Mouse (Mus musculus) neural tube, embryonic 12.5 days (tissue): ENCODE measurements around the gene Lman2l. TPM values are rescaled to one million over a fixed set of nuclear protein-coding genes. Genes with fewer than 3 reads are reported as not detected.
A peak's percentile ranks its signal among the peaks of the same experiment; 100 is the strongest.

Experiments used
- ATAC-seq: fragments of 200-750 bp; cut with Nextera tagmentation; 2 replicates; pipeline ENCODE4 v1.8.0; 2017; ENCODE audit warnings: low read depth, mild to moderate bottlenecking, moderate TSS enrichment, moderate library complexity; ENCODE audit not compliant: low FRiP score
- H3K27ac ChIP-seq: fragments of 300-500 bp; sonication (generic); 2 replicates; pipeline ENCODE4 v1.5.1; 2016
- H3K27me3 ChIP-seq: fragments of 300-500 bp; sonication (generic); replicated peaks from 2 replicates; pipeline ENCODE4 v1.6.1; 2016; ENCODE audit warnings: mild to moderate bottlenecking
- H3K36me3 ChIP-seq: fragments of 300-500 bp; sonication (generic); 2 replicates; pipeline ENCODE4 v1.6.1; 2016; ENCODE audit warnings: mild to moderate bottlenecking
- H3K4me1 ChIP-seq: fragments of 300-500 bp; sonication (generic); 2 replicates; pipeline ENCODE4 v1.6.1; 2016
- H3K4me2 ChIP-seq: fragments of 300-500 bp; sonication (generic); replicated peaks from 2 replicates; pipeline ENCODE4 v1.6.1; 2016; ENCODE audit warnings: mild to moderate bottlenecking
- H3K4me3 ChIP-seq: fragments of 300-500 bp; sonication (generic); 2 replicates; pipeline ENCODE4 v1.5.1; 2016
- H3K9ac ChIP-seq: fragments of 300-500 bp; sonication (generic); 2 replicates; pipeline ENCODE4 v1.6.1; 2016; ENCODE audit warnings: mild to moderate bottlenecking
- H3K9me3 ChIP-seq: fragments of 300-500 bp; sonication (generic); 2 replicates; pipeline ENCODE4 v1.6.1; 2016; ENCODE audit warnings: mild to moderate bottlenecking
- WGBS: fragments of 180-500 bp; shearing (Covaris S2); methylation state at CpG from one replicate; pipeline ENCODE4 v1.1.7; 2016; 5-methylcytosine and 5-hydroxymethylcytosine counted together
- polyA plus RNA-seq: library from polyadenylated mRNA; unstranded; fragments of >200 nt; fragmentation: Nextera tagmentation; extraction: Ambion mirVana; gene quantifications from 2 replicates; pipeline ENCODE4 v1.2.1, GENCODE M21; 2016

Gene Lman2l
- polyA plus RNA-seq, 1 experiment from 2014 or later: 71.2 TPM

GRCm38 (mm10) chr1:36474646-36475045 is 29.6 kb upstream of the Lman2l start:
- peaks cover 47% of the 10 kb centered on the region for H3K4me1 ChIP-seq
- 70% methylated on average over 3 of the region's 3 CpGs for WGBS
- H3K9ac ChIP-seq: no peak overlapping the region
- peak overlapping the region; percentile 65 for H3K4me2 ChIP-seq
- H3K9me3 ChIP-seq: no peaks in the 10 kb centered on the region
- no peak for ATAC-seq
- H3K27ac ChIP-seq: no peak overlapping the region
- H3K27me3 ChIP-seq: 0 out of 2 replicates have a peak, but pooled peaks cover 5% of the 10 kb centered on the region
- H3K36me3 ChIP-seq: no peaks in the 10 kb centered on the region
- H3K4me3 ChIP-seq: no peak overlapping the region

DNA sequence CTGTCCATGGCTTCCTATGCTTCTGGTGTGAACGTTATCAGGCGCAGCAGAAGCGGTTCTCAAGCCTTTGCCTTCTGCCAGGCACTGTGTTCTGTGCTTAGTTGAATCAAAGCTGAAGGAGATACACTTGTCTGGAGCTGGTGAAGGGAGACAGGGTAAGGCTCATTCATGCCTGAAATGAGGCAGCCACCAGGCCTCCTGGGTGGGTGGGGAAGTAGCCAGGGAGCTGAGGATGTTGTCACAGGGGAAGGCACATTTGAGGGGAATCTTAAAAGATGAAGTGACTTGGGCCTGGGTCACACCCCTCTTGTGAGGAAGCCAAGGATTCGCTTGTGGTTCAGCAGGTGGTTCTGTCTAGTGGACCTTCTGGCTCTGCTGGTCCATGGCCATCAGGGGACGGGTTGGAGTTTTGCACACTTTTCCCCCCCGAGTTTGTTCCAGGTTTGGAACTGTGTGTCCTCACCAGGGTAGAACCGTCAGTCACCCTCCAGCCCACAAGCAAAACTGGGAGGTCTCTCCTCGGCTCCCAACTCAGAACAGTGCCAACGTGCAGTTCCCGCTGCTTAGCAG is 28.2 kb upstream of the Lman2l start:
- Histone ChIP-seq H3K27me3 (0 out of 2 replicates have a peak, but pooled peaks cover 5% of the 10 kb centered on the region), H3K9me3 (no peaks in the 10 kb centered on the region), H3K27ac (no peak overlapping the region), H3K4me3 (no peak overlapping the region), H3K9ac (no peak overlapping the region), H3K4me1 (peaks cover 47% of the 10 kb centered on the region), H3K4me2 (peak overlapping the region; percentile 65), H3K36me3 (no peaks in the 10 kb centered on the region)
- 82% methylated on average over 10 of the region's 10 CpGs for WGBS
- no peak for ATAC-seq

DNA sequence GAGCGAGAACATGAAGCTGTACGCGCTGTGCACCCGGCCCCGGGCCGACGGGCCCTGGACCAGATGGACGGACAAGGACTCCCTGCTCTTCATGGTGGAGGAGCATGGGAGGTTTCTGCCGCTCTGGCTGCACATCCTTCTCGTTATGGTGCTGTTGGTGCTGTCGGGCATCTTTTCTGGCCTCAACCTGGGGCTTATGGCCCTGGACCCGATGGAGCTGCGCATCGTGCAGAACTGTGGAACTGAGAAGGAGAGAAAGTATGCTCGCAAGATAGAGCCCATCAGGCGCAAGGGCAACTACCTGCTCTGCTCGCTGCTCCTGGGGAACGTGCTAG is 27.0 kb upstream of the Lman2l start:
- Histone ChIP-seq H3K4me3 (peak overlapping the region; percentile 60), H3K9me3 (no peaks in the 10 kb centered on the region), H3K36me3 (no peaks in the 10 kb centered on the region), H3K4me1 (peaks cover 47% of the 10 kb centered on the region), H3K4me2 (peak overlapping the region; percentile 65), H3K9ac (peak overlapping the region; percentile 64), H3K27ac (no peak overlapping the region), H3K27me3 (0 out of 2 replicates have a peak, but pooled peaks cover 5% of the 10 kb centered on the region)
- 19% methylated on average over 18 of the region's 18 CpGs for WGBS
- ATAC-seq: no peak; the same call in 1 of the 2 replicates

- Histone ChIP-seq H3K9me3 (no peaks in the 10 kb centered on the region), H3K27ac (0 out of 2 replicates have a peak within 1 kb of the TSS, but pooled peaks have one; percentile 42), H3K9ac (peak within 1 kb of the TSS; percentile 64), H3K4me2 (peak within 1 kb of the TSS; percentile 65), H3K36me3 (no peaks in the 10 kb centered on the region), H3K4me1 (peaks cover 47% of the 10 kb centered on the region), H3K27me3 (0 out of 2 replicates have a peak, but pooled peaks cover 5% of the 10 kb centered on the region), H3K4me3 (peak within 1 kb of the TSS; percentile 60)
- ATAC-seq: peak; percentile 89
- WGBS: under 1% methylated on average over 74 of the region's 98 CpGs
Measured at GRCm38 (mm10) chr1:36471181-36472105, 26.4 kb upstream of the Lman2l start, which contains the start of gene Cnnm4. TSS of gene Cnnm4 (plus strand) at chr1:36471620.

DNA sequence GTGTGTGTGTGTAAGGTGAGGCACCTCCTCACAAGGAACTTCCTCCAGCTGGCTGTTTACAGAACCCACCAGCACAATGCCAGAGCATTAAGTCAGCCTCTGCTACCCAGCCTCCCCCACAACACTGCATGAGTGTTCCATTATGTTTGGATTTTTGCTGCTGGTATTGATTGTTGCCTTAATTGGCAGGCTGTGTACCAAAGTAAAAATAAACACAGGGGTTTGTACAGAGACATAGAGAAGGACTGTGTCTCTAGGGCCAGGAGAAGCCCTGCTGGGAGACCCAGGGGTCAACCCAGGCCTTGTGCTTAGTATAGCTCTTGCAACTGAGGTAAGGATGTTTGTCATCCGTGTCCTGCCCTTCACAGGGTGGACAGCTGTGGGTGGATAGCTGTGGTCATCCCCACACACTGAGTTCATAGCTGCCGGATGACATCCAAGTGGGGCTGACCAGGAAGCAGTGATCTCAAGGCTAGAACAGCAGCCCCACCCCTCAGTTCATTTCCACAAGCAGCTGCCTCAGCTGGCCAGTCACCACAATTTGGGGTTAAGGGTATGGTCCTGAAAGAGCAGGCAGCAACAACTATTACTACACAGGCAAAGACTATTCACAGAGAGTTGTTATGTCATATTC is 24.9 kb upstream of the Lman2l start:
- 44% methylated on average over 2 of the region's 2 CpGs for WGBS
- peaks cover 33% of the 10 kb centered on the region for H3K4me1 ChIP-seq
- no peak for ATAC-seq

GRCm38 (mm10) chr1:36467446-36467845 is 22.4 kb upstream of the Lman2l start:
- no peak for ATAC-seq
- no peaks in the 10 kb centered on the region for H3K36me3 ChIP-seq
- no peak overlapping the region for H3K4me2 ChIP-seq
- peaks cover 8% of the 10 kb centered on the region for H3K4me1 ChIP-seq
- 59% methylated on average over 5 of the region's 5 CpGs for WGBS
- H3K4me3 ChIP-seq: no peak overlapping the region
- no peak overlapping the region for H3K27ac ChIP-seq
- 0 out of 2 replicates have a peak, but pooled peaks cover 5% of the 10 kb centered on the region for H3K27me3 ChIP-seq
- no peak overlapping the region for H3K9ac ChIP-seq
- H3K9me3 ChIP-seq: no peaks in the 10 kb centered on the region

More for the DNA sequence above, 24.9 kb upstream of the Lman2l start:
- Histone ChIP-seq H3K9ac (no peak overlapping the region), H3K36me3 (no peaks in the 10 kb centered on the region), H3K4me3 (no peak overlapping the region), H3K27ac (no peak overlapping the region), H3K27me3 (0 out of 2 replicates have a peak, but pooled peaks cover 5% of the 10 kb centered on the region), H3K9me3 (no peaks in the 10 kb centered on the region), H3K4me2 (no peak overlapping the region)

DNA sequence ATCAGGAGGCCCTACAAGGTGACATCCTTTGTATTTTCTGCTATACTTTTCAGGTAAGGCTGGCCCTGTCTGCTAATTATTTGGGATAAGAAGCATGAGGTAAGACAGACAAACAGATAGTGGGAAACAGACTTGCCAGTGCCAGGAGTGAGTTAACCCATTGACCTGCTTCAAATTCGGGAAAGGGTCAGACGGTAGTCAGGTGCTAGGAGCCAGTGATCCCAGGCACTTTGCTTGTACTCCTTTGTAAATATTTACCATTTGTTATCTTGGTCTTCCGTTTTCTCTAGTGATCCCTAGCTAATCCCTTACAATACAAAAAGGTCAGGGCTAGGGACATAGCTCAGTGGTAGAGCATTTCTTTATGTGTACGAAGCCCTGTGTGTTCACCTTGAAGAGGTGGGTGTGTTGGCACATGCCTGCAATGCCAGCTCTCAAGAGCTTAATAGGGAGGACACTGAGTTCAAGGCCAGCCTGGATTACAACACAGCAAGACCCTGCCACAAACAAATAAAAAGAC is 20.6 kb upstream of the Lman2l start:
- H3K9me3 ChIP-seq: no peaks in the 10 kb centered on the region
- H3K9ac ChIP-seq: no peak overlapping the region
- H3K27me3 ChIP-seq: 0 out of 2 replicates have a peak, but pooled peaks cover 5% of the 10 kb centered on the region
- ATAC-seq: no peak
- no peaks in the 10 kb centered on the region for H3K36me3 ChIP-seq
- H3K4me3 ChIP-seq: no peak overlapping the region
- no peak overlapping the region for H3K27ac ChIP-seq
- 78% methylated on average over 4 of the region's 4 CpGs for WGBS
- H3K4me1 ChIP-seq: no peaks in the 10 kb centered on the region
- H3K4me2 ChIP-seq: no peak overlapping the region

- Histone ChIP-seq H3K27me3 (no peaks in the 10 kb centered on the region), H3K4me1 (no peaks in the 10 kb centered on the region), H3K36me3 (no peaks in the 10 kb centered on the region), H3K4me2 (no peak overlapping the region), H3K9me3 (no peaks in the 10 kb centered on the region), H3K4me3 (no peak overlapping the region), H3K9ac (no peak overlapping the region), H3K27ac (no peak overlapping the region)
- no peak for ATAC-seq
- whole genome bisulfite sequencing: 48% methylated on average over 2 of the region's 2 CpGs
Measured at GRCm38 (mm10) chr1:36461829-36462228, 16.8 kb upstream of the Lman2l start.

DNA sequence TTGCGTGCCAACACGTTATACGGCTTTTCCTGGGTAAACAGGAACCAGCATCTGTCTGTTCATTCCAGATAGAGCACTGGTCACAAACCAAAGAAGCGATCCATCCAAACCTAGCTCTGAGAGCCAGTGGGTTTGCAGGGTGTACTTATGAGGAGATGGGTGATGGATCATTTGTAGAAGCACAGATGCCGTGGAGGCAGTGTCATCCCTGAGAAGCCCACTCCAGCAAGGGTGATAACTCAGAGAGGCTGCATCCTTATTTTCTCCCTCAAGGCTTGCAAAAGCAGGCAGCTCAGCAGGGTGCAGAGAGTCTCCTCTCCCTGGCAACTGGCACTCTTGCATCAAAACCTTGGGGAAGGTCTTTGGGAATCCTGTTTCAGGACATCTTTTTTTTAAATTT is 13.1 kb upstream of the Lman2l start:
- Histone ChIP-seq H3K27ac (no peak overlapping the region), H3K4me1 (no peaks in the 10 kb centered on the region), H3K27me3 (no peaks in the 10 kb centered on the region), H3K9me3 (no peaks in the 10 kb centered on the region), H3K4me2 (no peak overlapping the region), H3K9ac (no peak overlapping the region), H3K4me3 (no peak overlapping the region), H3K36me3 (no peaks in the 10 kb centered on the region)
- 87% methylated on average over 5 of the region's 5 CpGs for WGBS
- no peak for ATAC-seq

GRCm38 (mm10) chr1:36457388-36458014 is 12.4 kb upstream of the Lman2l start:
- Histone ChIP-seq H3K27ac (no peak overlapping the region), H3K27me3 (no peaks in the 10 kb centered on the region), H3K4me1 (no peaks in the 10 kb centered on the region), H3K36me3 (no peaks in the 10 kb centered on the region), H3K9me3 (no peaks in the 10 kb centered on the region), H3K9ac (no peak overlapping the region), H3K4me3 (no peak overlapping the region), H3K4me2 (no peak overlapping the region)
- ATAC-seq: no peak
- WGBS: 47% methylated on average over 7 of the region's 7 CpGs

GRCm38 (mm10) chr1:36454055-36454815 is 9.2 kb upstream of the Lman2l start:
- Histone ChIP-seq H3K4me1 (no peaks in the 10 kb centered on the region), H3K9me3 (no peaks in the 10 kb centered on the region), H3K9ac (no peak overlapping the region), H3K27ac (no peak overlapping the region), H3K36me3 (no peaks in the 10 kb centered on the region), H3K4me3 (no peak overlapping the region), H3K27me3 (no peaks in the 10 kb centered on the region), H3K4me2 (no peak overlapping the region)
- WGBS: 89% methylated on average over 6 of the region's 6 CpGs
- ATAC-seq: no peak
